Mouse (Mus musculus) heart, embryonic 11.5 days (tissue): Measurements from ENCODE around the gene Ppargc1a. TPM values are rescaled to one million over a fixed set of nuclear protein-coding genes. Genes with fewer than 3 reads are reported as not detected.
A peak's percentile ranks its signal among the peaks of the same experiment; 100 is the strongest.

Experiments used
- ATAC-seq: fragments of 200-750 bp; cut with Nextera tagmentation; replicated peaks from 2 replicates; pipeline ENCODE4 v1.8.0; 2017; ENCODE audit warnings: moderate library complexity; ENCODE audit not compliant: insufficient number of reproducible peaks, low FRiP score, low TSS enrichment
- H3K27ac ChIP-seq: fragments of 300-500 bp; sonication (generic); 2 replicates; pipeline ENCODE4 v1.5.1; 2014; ENCODE audit warnings: mild to moderate bottlenecking, low read depth, low read length
- H3K27me3 ChIP-seq: fragments of 300-500 bp; sonication (generic); 2 replicates; pipeline ENCODE4 v1.6.1; 2014; ENCODE audit warnings: mild to moderate bottlenecking, low read length, mixed read lengths; ENCODE audit not compliant: control insufficient read depth, insufficient read depth
- H3K36me3 ChIP-seq: fragments of 300-500 bp; sonication (generic); 2 replicates; pipeline ENCODE4 v1.6.1; 2014; ENCODE audit warnings: mild to moderate bottlenecking, low read length, moderate library complexity, mixed read lengths; ENCODE audit not compliant: control insufficient read depth, insufficient read depth
- H3K4me1 ChIP-seq: fragments of 300-500 bp; sonication (generic); 2 replicates; pipeline ENCODE4 v1.6.1; 2014; ENCODE audit warnings: low read length; ENCODE audit not compliant: control insufficient read depth, insufficient read depth
- H3K4me2 ChIP-seq: fragments of 300-500 bp; sonication (generic); 2 replicates; pipeline ENCODE4 v1.6.1; 2014; ENCODE audit warnings: mild to moderate bottlenecking, moderate library complexity
- H3K4me3 ChIP-seq: fragments of 300-500 bp; sonication (generic); 2 replicates; pipeline ENCODE4 v1.5.1; 2014; ENCODE audit warnings: low read depth, low read length
- H3K9ac ChIP-seq: fragments of 300-500 bp; sonication (generic); 2 replicates; pipeline ENCODE4 v1.6.1; 2014; ENCODE audit warnings: mild to moderate bottlenecking, low read depth, low read length, moderate library complexity
- H3K9me3 ChIP-seq: fragments of 300-500 bp; sonication (generic); replicated peaks from 2 replicates; pipeline ENCODE4 v1.6.1; 2016; ENCODE audit warnings: low read length; ENCODE audit not compliant: control insufficient read depth
- WGBS: fragments of 180-500 bp; shearing (Covaris S2); extraction: QIAGEN DNeasy Blood & Tissue Kit; methylation state at CpG from one replicate; pipeline ENCODE4 v1.1.7; 2014; ENCODE audit not compliant: insufficient replicate concordance; 5-methylcytosine and 5-hydroxymethylcytosine counted together
- polyA plus RNA-seq: library from polyadenylated mRNA; unstranded; fragments of >200 nt; fragmentation: Nextera tagmentation; extraction: Ambion mirVana; gene quantifications from 2 replicates; pipeline ENCODE4 v1.2.1, GENCODE M21; 2014

Gene Ppargc1a
- polyA plus RNA-seq, 1 experiment from 2014 or later = 40.1 TPM

DNA sequence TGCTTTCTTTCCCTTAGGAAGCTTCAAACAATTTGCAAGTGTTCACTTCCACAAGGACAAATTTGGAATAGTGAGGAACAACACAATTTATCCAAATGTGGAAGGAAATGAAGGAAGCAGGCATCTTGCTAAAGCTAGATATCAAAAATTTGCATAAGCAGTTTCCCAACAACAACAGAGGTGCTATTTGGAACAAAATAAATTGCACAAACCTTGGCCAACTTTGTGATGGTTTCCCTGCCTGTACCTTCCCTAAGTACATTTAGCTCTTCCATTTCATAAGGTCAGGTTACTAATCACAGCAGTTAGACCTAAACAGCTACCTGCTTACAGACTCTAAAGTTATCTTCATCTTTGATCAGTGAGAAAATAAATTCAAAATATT lies 29.9 kb downstream of the Ppargc1a start:
- Histone ChIP-seq H3K9ac (no peak overlapping the region), H3K9me3 (no peaks in the 10 kb centered on the region), H3K4me1 (peaks cover 26% of the 10 kb centered on the region), H3K27me3 (no peaks in the 10 kb centered on the region), H3K36me3 (no peaks in the 10 kb centered on the region), H3K4me2 (no peak overlapping the region), H3K4me3 (no peak overlapping the region), H3K27ac (no peak overlapping the region)
- ATAC-seq = no peak

DNA sequence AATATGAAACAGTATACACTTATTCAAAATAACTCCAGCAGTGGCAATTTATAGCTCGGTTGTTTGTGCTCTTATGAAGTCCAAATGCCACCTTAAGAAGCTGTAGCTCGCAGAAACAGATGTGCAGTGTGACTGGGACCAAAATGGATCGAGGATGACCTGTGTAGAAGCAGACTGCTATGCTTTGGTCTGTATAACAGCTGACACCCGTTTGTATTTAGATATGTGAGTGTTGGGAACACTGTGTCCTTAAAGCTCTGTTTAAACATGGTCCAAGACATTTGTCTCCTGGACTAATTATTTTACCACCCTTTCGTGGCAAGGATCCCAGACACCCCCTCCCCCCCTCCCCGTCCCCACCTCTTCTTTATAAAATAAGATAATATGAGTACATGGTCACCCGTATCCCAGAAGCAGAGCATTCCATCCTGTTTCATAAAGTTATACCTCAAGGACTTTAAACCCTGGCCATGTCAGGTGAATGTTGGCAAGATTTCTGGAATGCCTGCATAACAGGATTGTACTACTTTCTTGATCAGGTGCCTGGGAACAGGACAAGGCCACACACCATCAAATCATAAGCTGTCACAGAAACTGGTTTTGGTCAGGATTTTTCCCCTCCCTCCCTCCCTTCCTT lies 30.4 kb downstream of the Ppargc1a start:
- no peaks in the 10 kb centered on the region for H3K27me3 ChIP-seq
- no peak overlapping the region; the same call in 1 of the 2 replicates for H3K27ac ChIP-seq
- no peak for ATAC-seq
- no peaks in the 10 kb centered on the region for H3K36me3 ChIP-seq
- no peak overlapping the region for H3K4me3 ChIP-seq
- no peak overlapping the region for H3K9ac ChIP-seq
- no peak overlapping the region for H3K4me2 ChIP-seq
- no peaks in the 10 kb centered on the region for H3K9me3 ChIP-seq
- WGBS = 71% methylated on average over 7 of the region's 7 CpGs
- H3K4me1 ChIP-seq = peaks cover 26% of the 10 kb centered on the region

DNA sequence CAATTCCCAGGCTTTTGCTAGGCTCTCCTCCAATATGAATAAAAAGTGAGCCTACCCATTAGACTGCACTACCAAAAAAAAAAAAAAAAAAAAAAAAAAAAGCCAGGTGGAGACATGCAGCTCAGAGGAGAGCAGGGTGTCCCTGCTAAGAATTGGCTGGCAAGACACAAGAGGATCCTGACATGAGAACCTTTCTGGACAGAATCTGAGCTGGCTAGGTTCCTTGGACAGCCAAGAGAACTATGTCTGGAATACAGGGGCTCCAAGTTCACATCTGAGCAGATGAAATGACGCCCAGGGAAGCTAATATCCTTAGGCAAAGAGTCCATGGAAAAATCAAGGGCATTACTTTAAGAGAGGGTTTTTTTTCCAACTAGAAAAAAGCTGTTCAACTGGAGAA lies 33.1 kb downstream of the Ppargc1a start:
- H3K36me3 ChIP-seq = no peaks in the 10 kb centered on the region
- ATAC-seq = no peak
- no peaks in the 10 kb centered on the region for H3K9me3 ChIP-seq
- H3K4me3 ChIP-seq = no peak overlapping the region
- H3K27ac ChIP-seq = 0 out of 2 replicates have a peak overlapping the region, but pooled peaks have one; percentile 10
- no peak overlapping the region for H3K9ac ChIP-seq
- H3K27me3 ChIP-seq = no peaks in the 10 kb centered on the region
- WGBS = 83% methylated on average over 1 of the region's 1 CpGs
- H3K4me2 ChIP-seq = no peak overlapping the region
- H3K4me1 ChIP-seq = peaks cover 41% of the 10 kb centered on the region

DNA sequence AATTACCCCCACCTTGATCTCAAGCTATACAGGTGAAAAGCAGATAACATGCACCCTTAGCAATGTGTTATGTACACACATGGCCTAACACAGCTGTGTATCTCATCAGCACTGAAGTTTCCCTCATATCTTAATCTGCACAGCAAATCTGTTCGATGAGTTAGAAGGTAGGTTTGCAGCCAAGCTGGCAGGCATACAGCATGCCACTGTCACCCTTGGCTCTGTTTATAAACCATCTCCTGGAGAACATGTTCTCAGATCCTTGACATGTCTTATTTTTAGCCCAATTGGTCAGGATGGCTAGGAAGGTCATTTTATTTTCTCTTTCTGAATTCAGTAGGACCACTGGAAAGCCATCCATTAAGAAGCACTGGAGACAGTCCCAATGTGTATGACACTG lies 36.2 kb downstream of the Ppargc1a start:
- Histone ChIP-seq H3K4me1 (peaks cover 42% of the 10 kb centered on the region), H3K4me2 (no peak overlapping the region), H3K9ac (no peak overlapping the region), H3K36me3 (no peaks in the 10 kb centered on the region; the same call in 1 of the 2 replicates), H3K27me3 (no peaks in the 10 kb centered on the region), H3K27ac (peak overlapping the region; percentile 41; the same call in 1 of the 2 replicates), H3K4me3 (no peak overlapping the region), H3K9me3 (no peaks in the 10 kb centered on the region)
- 60% methylated on average over 1 of the region's 1 CpGs for WGBS
- ATAC-seq = no peak

DNA sequence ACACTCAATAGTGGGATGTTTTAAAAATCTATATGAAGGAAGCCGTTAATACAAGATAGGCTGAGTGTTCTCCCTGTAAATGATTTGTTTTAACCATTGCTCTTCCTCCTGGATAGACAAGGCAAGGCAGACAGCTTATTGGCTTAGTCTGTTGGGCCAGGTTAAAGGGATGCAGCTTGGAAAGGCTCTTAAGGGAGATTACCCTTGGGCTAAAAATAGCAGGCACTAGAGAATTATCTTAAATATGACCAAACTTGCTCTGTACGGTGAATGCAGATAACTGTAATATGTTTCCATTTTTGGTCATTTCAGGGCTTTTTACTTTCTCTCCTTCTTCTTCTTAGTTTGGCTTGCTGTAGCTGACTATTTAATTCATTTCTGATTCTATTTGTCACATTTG lies 38.1 kb downstream of the Ppargc1a start:
- Histone ChIP-seq H3K9me3 (no peaks in the 10 kb centered on the region), H3K36me3 (no peaks in the 10 kb centered on the region; the same call in 1 of the 2 replicates), H3K4me2 (0 out of 2 replicates have a peak overlapping the region, but pooled peaks have one; percentile 9), H3K27ac (peak overlapping the region; percentile 47), H3K4me1 (peaks cover 42% of the 10 kb centered on the region), H3K27me3 (no peaks in the 10 kb centered on the region), H3K4me3 (no peak overlapping the region), H3K9ac (no peak overlapping the region)
- WGBS = 21% methylated on average over 2 of the region's 2 CpGs
- no peak for ATAC-seq

DNA sequence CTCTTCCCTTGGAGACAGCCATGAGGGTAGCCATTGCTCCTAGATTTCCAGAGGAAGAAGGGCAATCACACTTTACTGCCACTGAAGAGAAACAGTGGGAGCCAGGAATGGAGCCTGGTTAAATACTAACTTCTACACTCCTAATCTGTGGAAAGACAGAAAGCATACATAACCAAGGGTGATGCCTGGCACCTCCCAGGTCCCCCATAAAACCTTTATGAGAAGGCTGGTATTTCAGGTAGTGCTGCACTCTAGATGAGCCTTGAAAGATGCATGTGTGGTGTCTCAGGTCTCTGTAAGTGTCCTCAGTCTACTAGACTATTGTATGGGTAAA lies 39.4 kb downstream of the Ppargc1a start:
- Histone ChIP-seq H3K4me3 (no peak overlapping the region), H3K4me1 (peaks cover 39% of the 10 kb centered on the region), H3K27ac (peak overlapping the region; percentile 47), H3K27me3 (no peaks in the 10 kb centered on the region), H3K9me3 (no peaks in the 10 kb centered on the region), H3K36me3 (no peaks in the 10 kb centered on the region; the same call in 1 of the 2 replicates), H3K9ac (no peak overlapping the region), H3K4me2 (no peak overlapping the region)
- ATAC-seq = no peak

DNA sequence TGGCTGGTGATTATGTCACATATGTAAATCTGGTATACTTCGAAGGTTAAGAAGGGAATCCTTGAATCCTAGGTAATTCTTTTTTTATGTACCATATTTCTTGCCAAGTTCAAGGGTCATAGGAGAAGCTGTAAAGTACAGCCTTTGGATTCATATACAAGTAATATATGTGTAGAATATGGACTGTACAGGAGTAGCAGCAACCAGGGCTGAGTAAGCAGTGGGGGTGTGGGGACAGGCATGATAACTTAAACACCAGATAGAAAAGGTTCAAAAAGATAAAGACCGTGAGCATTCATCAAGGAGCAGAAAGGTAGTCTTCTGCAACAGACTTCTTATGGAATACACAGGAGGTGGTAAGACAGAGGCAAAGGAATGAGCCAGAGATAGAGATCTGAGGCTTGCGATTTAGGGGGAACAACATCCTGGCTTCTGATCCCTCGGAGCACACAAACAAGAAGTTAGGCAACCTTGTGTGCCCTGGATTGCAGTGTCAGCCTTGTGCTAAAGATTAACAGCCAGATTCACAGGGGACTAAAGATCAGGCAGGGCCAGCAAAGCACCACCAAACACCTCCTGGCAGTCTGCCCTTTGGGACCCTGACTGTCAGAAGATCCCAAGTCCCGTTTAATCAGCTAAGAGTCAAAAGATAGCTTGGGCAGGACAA lies 39.9 kb downstream of the Ppargc1a start:
- Histone ChIP-seq H3K4me2 (no peak overlapping the region), H3K4me3 (no peak overlapping the region), H3K27me3 (no peaks in the 10 kb centered on the region), H3K4me1 (peaks cover 39% of the 10 kb centered on the region), H3K9ac (no peak overlapping the region), H3K36me3 (no peaks in the 10 kb centered on the region; the same call in 1 of the 2 replicates), H3K27ac (peak overlapping the region; percentile 47), H3K9me3 (no peaks in the 10 kb centered on the region)
- ATAC-seq = no peak
- 55% methylated on average over 5 of the region's 5 CpGs for WGBS

DNA sequence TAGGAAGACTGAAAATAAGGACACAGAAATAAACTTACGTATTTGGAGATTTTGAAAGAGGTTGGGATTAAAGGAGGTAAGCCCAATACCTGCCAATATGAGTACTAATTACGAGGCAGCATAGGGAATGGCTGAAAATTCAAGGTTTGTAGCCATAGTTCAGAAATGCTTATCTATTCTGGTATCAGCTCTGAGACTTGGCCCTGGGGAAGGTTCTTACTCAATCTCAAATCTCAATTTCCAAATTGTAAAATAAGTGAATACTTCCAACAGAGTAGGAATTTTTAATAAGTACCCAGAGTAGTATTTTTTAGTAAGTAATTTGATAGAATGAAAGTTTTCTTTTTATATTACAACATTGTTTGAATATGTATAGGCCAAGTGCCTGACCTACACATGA lies 41.7 kb downstream of the Ppargc1a start:
- H3K27ac ChIP-seq = no peak overlapping the region

DNA sequence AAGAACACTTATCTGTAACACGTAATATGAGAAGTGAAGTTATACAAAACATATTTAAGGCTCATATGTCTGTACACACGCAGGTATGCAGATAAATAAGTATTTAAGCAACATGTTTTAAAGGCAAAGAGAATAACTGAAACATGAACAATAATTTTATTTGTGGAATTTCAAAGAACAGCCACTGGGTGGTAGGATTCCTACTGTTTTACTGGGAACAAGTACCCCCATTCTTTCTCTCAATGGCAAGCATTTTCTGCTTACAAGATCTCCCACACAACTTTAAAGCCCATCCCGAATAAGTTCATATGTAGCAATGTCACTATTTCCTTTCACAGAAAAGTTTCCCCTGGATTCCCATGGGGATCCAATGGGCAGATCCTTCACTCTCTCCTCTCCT lies 46.7 kb downstream of the Ppargc1a start:
- no peaks in the 10 kb centered on the region for H3K36me3 ChIP-seq
- 0 out of 2 replicates have a peak, but pooled peaks cover 3% of the 10 kb centered on the region for H3K4me1 ChIP-seq
- H3K4me2 ChIP-seq = no peak overlapping the region
- H3K27ac ChIP-seq = no peak overlapping the region
- no peak for ATAC-seq
- no peak overlapping the region for H3K4me3 ChIP-seq
- WGBS = 82% methylated on average over 3 of the region's 3 CpGs
- H3K27me3 ChIP-seq = no peaks in the 10 kb centered on the region
- no peaks in the 10 kb centered on the region for H3K9me3 ChIP-seq
- no peak overlapping the region for H3K9ac ChIP-seq

More for the DNA sequence above, 41.7 kb downstream of the Ppargc1a start:
- no peaks in the 10 kb centered on the region; the same call in 1 of the 2 replicates for H3K36me3 ChIP-seq
- H3K9me3 ChIP-seq = no peaks in the 10 kb centered on the region
- H3K4me1 ChIP-seq = peaks cover 32% of the 10 kb centered on the region
- 88% methylated on average over 2 of the region's 2 CpGs for WGBS
- no peaks in the 10 kb centered on the region for H3K27me3 ChIP-seq
- H3K4me2 ChIP-seq = no peak overlapping the region
- ATAC-seq = no peak
- no peak overlapping the region for H3K4me3 ChIP-seq
- no peak overlapping the region for H3K9ac ChIP-seq
